Mouse (Mus musculus) mammary gland, adult 2 months (tissue): ENCODE results near the gene Cip2a. TPM values are rescaled to one million over a fixed set of nuclear protein-coding genes. Genes with fewer than 3 reads are reported as not detected.

Experiments used
- polyA plus RNA-seq: library from polyadenylated mRNA; depleted of rRNA; stranded (reverse); fragments of >200 nt; gene quantifications from 2 replicates; pipeline ENCODE4 v1.2.3, GENCODE M21; 2012; ENCODE audit warnings: low replicate concordance; rRNA removed

The Cip2a gene
- 0.66 and 1.1 TPM in 2 replicates for polyA plus RNA-seq

DNA sequence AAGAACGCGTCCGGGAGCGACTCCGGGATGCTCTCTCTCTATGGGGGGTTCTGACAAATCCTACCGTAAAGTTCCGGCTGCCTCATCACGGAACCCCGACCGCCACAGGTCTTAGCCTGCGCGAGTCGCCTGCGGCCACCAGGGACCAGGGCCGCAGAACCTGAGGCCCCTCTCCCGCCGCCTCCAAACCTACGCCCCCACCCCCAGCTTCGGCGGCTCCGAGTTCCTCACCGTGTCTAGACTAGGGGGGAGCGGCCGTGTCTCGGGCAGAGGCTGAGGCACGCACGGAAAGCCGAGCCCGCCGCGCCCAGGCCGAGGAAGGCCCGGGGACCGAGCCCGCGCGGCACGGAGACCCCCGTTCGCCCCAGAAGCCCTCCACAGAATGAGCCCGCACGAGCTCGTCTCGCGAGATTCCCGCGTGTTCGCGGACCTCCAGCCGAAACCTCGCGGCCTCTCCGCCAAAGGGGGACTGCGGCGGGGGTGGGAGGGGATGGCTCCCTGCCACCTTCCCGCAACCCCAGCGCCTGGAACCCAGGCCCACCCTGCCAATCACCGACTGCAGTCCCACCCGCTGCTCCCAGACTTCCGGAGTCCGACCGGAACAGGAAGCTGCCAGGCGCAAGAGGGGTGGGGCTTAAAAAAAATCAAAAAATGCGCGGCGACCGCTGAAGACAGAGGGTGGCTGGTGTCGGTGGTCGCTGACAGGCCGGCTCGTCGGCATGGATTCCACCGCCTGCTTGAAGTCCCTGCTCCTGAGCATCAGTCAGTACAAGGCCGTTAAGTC lies at the start of gene Cip2a, which contains the start of gene Dzip3:
Cip2a (plus strand) TSS at position 627 of the 784 bp plus-strand sequence.
Dzip3 (minus strand) TSS at position 607 of the 784 bp plus-strand sequence.

DNA sequence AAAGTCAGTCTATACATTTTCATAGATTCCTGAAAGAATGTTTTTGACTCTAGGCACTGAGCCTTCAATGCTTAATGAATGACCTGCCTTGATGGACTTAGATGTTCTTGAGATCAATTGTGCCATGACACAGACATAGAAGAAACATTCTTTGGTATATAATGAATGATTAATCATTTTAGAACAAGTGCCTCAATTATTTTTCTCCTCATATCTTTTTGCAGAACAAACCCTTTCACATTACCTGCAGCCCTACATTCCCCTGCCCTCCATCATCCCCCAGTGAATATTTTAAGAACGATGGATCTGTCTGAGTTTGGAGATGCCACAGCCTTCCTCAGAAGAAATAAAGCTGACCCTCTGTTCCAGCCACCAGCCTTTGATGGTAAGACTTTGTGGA lies 63.2 kb downstream of the Cip2a start, which contains the start of gene Myh15:
Myh15 (plus strand) TSS at position 301 of the 400 bp plus-strand sequence.

Other genes with a start within 250 kb of the Cip2a start
- 0.72 and 2.6 TPM in 2 replicates for gene Trat1, start 222.2 kb upstream of the Cip2a start, polyA plus RNA-seq
- gene Retnlb, start 177.3 kb upstream of the Cip2a start, polyA plus RNA-seq = not detected in 2 replicates
- 732 and 1,833 TPM in 2 replicates for gene Retnla, start 151.6 kb upstream of the Cip2a start, polyA plus RNA-seq
- 2.1 and 5.4 TPM in 2 replicates for gene Retnlg, start 121.6 kb upstream of the Cip2a start, polyA plus RNA-seq
- gene Dzip3, start within 50 bp of the Cip2a start, polyA plus RNA-seq = 1.4 and 3.4 TPM in 2 replicates
- gene Myh15, start 63.3 kb downstream of the Cip2a start, polyA plus RNA-seq = 0.01 TPM in 1 of 2 replicates, not detected in the other